Mouse (Mus musculus): Measurements from ENCODE around the gene Mpg. TPM values are rescaled to one million over a fixed set of nuclear protein-coding genes. Genes with fewer than 3 reads are reported as not detected.
A peak's percentile ranks its signal among the peaks of the same experiment; 100 is the strongest.

The Mpg gene
- total and polyA plus RNA-seq, 2 experiments from 2014 or later = 15.0 to 22.8 TPM

DNA sequence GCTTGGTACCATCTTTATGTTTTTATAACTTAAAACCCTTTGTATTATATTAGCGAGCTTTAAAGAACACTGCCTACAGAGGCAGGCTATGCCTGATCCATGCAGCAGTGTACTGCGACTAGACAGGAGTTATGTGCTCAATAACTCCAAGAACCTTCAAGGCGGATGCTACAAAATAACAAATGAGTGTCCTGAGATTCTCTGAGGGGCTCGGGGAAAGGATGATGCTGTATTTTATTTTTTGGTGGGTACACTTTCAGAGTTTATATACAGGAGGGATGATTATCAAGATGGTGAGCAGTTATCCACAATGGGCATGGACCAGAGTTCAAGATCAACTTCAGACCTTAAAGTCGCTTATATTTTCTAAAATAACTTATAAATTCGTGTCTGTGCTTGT, 40.5 kb downstream of the Mpg start:
- TF ChIP-seq EP300 (IDR thresholded peaks at IDR 0.05; ENCODE audit: low read depth) (no peak), CTCF (IDR thresholded peaks at IDR 0.05; ENCODE audit: low read depth) (no peak)
- 0 out of 2 replicates have a peak, but pooled peaks cover 10% of the 10 kb centered on the region for H3K36me3 ChIP-seq (replicated peaks; ENCODE audit: control insufficient read depth, insufficient read depth, low read length)
- peak overlapping the region; percentile 91 for H3K27ac ChIP-seq (ENCODE audit: low read depth)
- H3K9me3 ChIP-seq (replicated peaks; ENCODE audit: control insufficient read depth, low read length) = no peaks in the 10 kb centered on the region
- peaks cover 4% of the 10 kb centered on the region; the same call in 1 of the 2 replicates for H3K4me1 ChIP-seq (ENCODE audit: control insufficient read depth, insufficient read depth)
- DNase-seq (ENCODE audit: low spot score) (no peak), ATAC-seq (ENCODE audit: insufficient read depth, low read depth) (no peak)
- H3K27me3 ChIP-seq (ENCODE audit: control insufficient read depth, insufficient read depth, low read length) = no peaks in the 10 kb centered on the region
- H3K9ac ChIP-seq (replicated peaks; ENCODE audit: low read depth, low read length) = peak overlapping the region; percentile 92
- WGBS = 22% methylated on average over 6 of the region's 6 CpGs
- peak overlapping the region; percentile 79 for H3K4me2 ChIP-seq (ENCODE audit: low read depth, low read length)
- peak overlapping the region; percentile 87 for H3K4me3 ChIP-seq (ENCODE audit: low read depth, low read length)

GRCm38 (mm10) chr11:32267188-32267884, 41.0 kb downstream of the Mpg start, which contains the start of gene Nprl3:
Gene Nprl3 (minus strand): TSS chr11:32267707.
- H3K9me3 ChIP-seq (replicated peaks; ENCODE audit: control insufficient read depth, low read length) = no peaks in the 10 kb centered on the region
- peak; percentile 100 for ATAC-seq (ENCODE audit: insufficient read depth, low read depth)
- WGBS = under 1% methylated on average over 54 of the region's 54 CpGs
- H3K27me3 ChIP-seq (ENCODE audit: control insufficient read depth, insufficient read depth, low read length) = no peaks in the 10 kb centered on the region
- H3K4me2 ChIP-seq (ENCODE audit: low read depth, low read length) = peak within 1 kb of the TSS; percentile 79
- H3K36me3 ChIP-seq (replicated peaks; ENCODE audit: control insufficient read depth, insufficient read depth, low read length) = 0 out of 2 replicates have a peak, but pooled peaks cover 6% of the 10 kb centered on the region
- peak within 1 kb of the TSS; percentile 87 for H3K4me3 ChIP-seq (ENCODE audit: low read depth, low read length)
- no peak for TF ChIP-seq CTCF (IDR thresholded peaks at IDR 0.05; ENCODE audit: low read depth)
- TF ChIP-seq EP300 (IDR thresholded peaks at IDR 0.05; ENCODE audit: low read depth) = no peak
- peak; percentile 93 for DNase-seq (ENCODE audit: low spot score)
- peak within 1 kb of the TSS; percentile 92 for H3K9ac ChIP-seq (replicated peaks; ENCODE audit: low read depth, low read length)
- peaks cover 4% of the 10 kb centered on the region; the same call in 1 of the 2 replicates for H3K4me1 ChIP-seq (ENCODE audit: control insufficient read depth, insufficient read depth)
- peak within 1 kb of the TSS; percentile 91 for H3K27ac ChIP-seq (ENCODE audit: low read depth)

GRCm38 (mm10) chr11:32267964-32268363, 41.7 kb downstream of the Mpg start:
- 17% methylated on average over 5 of the region's 5 CpGs for WGBS
- peak overlapping the region; percentile 87 for H3K4me3 ChIP-seq (ENCODE audit: low read depth, low read length)

GRCm38 (mm10) chr11:32268952-32269351, 42.6 kb downstream of the Mpg start:
- Histone ChIP-seq H3K27ac (ENCODE audit: low read depth) (no peak overlapping the region), H3K4me1 (ENCODE audit: control insufficient read depth, insufficient read depth) (peaks cover 4% of the 10 kb centered on the region; the same call in 1 of the 2 replicates), H3K4me2 (ENCODE audit: low read depth, low read length) (no peak overlapping the region), H3K36me3 (replicated peaks; ENCODE audit: control insufficient read depth, insufficient read depth, low read length) (no peaks in the 10 kb centered on the region), H3K9ac (replicated peaks; ENCODE audit: low read depth, low read length) (no peak overlapping the region), H3K4me3 (ENCODE audit: low read depth, low read length) (no peak overlapping the region), H3K27me3 (ENCODE audit: control insufficient read depth, insufficient read depth, low read length) (no peaks in the 10 kb centered on the region), H3K9me3 (replicated peaks; ENCODE audit: control insufficient read depth, low read length) (no peaks in the 10 kb centered on the region)
- 50% methylated on average over 5 of the region's 5 CpGs for WGBS
- DNase-seq (ENCODE audit: low spot score) (no peak), ATAC-seq (ENCODE audit: insufficient read depth, low read depth) (no peak)
- TF ChIP-seq CTCF (IDR thresholded peaks at IDR 0.05; ENCODE audit: low read depth) (no peak), EP300 (IDR thresholded peaks at IDR 0.05; ENCODE audit: low read depth) (no peak)

More at GRCm38 (mm10) chr11:32267964-32268363, 41.7 kb downstream of the Mpg start:
- peak overlapping the region; percentile 91 for H3K27ac ChIP-seq (ENCODE audit: low read depth)
- H3K4me2 ChIP-seq (ENCODE audit: low read depth, low read length) = peak overlapping the region; percentile 79
- ATAC-seq (ENCODE audit: insufficient read depth, low read depth) (no peak), DNase-seq (ENCODE audit: low spot score) (no peak)
- H3K27me3 ChIP-seq (ENCODE audit: control insufficient read depth, insufficient read depth, low read length) = no peaks in the 10 kb centered on the region
- no peak for TF ChIP-seq CTCF (IDR thresholded peaks at IDR 0.05; ENCODE audit: low read depth)
- no peak for TF ChIP-seq EP300 (IDR thresholded peaks at IDR 0.05; ENCODE audit: low read depth)
- peaks cover 4% of the 10 kb centered on the region; the same call in 1 of the 2 replicates for H3K4me1 ChIP-seq (ENCODE audit: control insufficient read depth, insufficient read depth)
- peak overlapping the region; percentile 92; the same call in 1 of the 2 replicates for H3K9ac ChIP-seq (replicated peaks; ENCODE audit: low read depth, low read length)
- H3K9me3 ChIP-seq (replicated peaks; ENCODE audit: control insufficient read depth, low read length) = no peaks in the 10 kb centered on the region
- no peaks in the 10 kb centered on the region for H3K36me3 ChIP-seq (replicated peaks; ENCODE audit: control insufficient read depth, insufficient read depth, low read length)

GRCm38 (mm10) chr11:32271178-32271577, 44.9 kb downstream of the Mpg start:
- DNase-seq (ENCODE audit: low spot score) (no peak), ATAC-seq (ENCODE audit: insufficient read depth, low read depth) (no peak)
- H3K4me1 ChIP-seq (ENCODE audit: control insufficient read depth, insufficient read depth) = peaks cover 4% of the 10 kb centered on the region; the same call in 1 of the 2 replicates
- H3K4me3 ChIP-seq (ENCODE audit: low read depth, low read length) = no peak overlapping the region
- no peak overlapping the region for H3K27ac ChIP-seq (ENCODE audit: low read depth)
- no peak overlapping the region for H3K4me2 ChIP-seq (ENCODE audit: low read depth, low read length)
- H3K36me3 ChIP-seq (replicated peaks; ENCODE audit: control insufficient read depth, insufficient read depth, low read length) = no peaks in the 10 kb centered on the region
- no peak overlapping the region for H3K9ac ChIP-seq (replicated peaks; ENCODE audit: low read depth, low read length)
- no peaks in the 10 kb centered on the region for H3K9me3 ChIP-seq (replicated peaks; ENCODE audit: control insufficient read depth, low read length)
- TF ChIP-seq EP300 (IDR thresholded peaks at IDR 0.05; ENCODE audit: low read depth) = no peak
- no peak for TF ChIP-seq CTCF (IDR thresholded peaks at IDR 0.05; ENCODE audit: low read depth)
- WGBS = 42% methylated on average over 4 of the region's 4 CpGs
- H3K27me3 ChIP-seq (ENCODE audit: control insufficient read depth, insufficient read depth, low read length) = 0 out of 2 replicates have a peak, but pooled peaks cover 7% of the 10 kb centered on the region
